Mouse (Mus musculus): ENCODE data around the gene Mmab. TPM values are rescaled to one million over a fixed set of nuclear protein-coding genes. Genes with fewer than 3 reads are reported as not detected.
A peak's percentile ranks its signal among the peaks of the same experiment; 100 is the strongest.

The Mmab gene
- polyA plus RNA-seq, 1 experiment from 2014 or later, result 26.1 TPM

DNA sequence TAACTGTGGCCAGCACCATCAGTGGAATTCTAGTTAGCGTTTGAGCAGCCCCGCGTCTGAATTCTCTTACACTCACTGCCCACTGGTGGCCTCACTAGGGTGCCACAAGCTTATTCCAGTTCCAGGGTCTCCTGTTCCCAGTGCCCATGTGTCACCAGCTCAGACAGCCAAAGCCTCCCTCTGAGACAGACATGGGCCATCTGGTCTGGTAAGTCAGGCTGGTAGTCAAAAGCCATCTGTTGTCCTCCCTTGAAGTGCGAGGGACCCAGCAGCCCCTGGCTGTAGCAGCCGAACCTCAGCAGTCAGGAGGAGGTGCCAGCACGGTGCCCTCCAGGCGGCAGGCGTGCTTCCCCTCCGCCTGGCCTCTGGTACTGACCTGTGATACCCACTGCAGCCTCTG is 12.4 kb upstream of the Mmab start:
- Histone ChIP-seq H3K27ac (replicated peaks; ENCODE audit: low read depth, low read length) (no peak overlapping the region), H3K4me2 (ENCODE audit: low read depth, low read length) (no peak overlapping the region), H3K4me3 (ENCODE audit: low read depth, low read length) (no peak overlapping the region), H3K9me3 (ENCODE audit: control insufficient read depth, low read length) (no peaks in the 10 kb centered on the region), H3K27me3 (replicated peaks; ENCODE audit: control insufficient read depth, insufficient read depth, low read length) (no peaks in the 10 kb centered on the region), H3K9ac (ENCODE audit: low read depth, low read length) (no peak overlapping the region), H3K36me3 (ENCODE audit: control insufficient read depth, insufficient read depth, low read length) (peaks cover 22% of the 10 kb centered on the region), H3K4me1 (ENCODE audit: control insufficient read depth, insufficient read depth, low read length) (peaks cover 4% of the 10 kb centered on the region; the same call in 1 of the 2 replicates)
- ATAC-seq (ENCODE audit: low read depth) (peak; percentile 32; the same call in 1 of the 2 replicates), DNase-seq (ENCODE audit: low spot score) (peak; percentile 37)
- 70% methylated on average over 8 of the region's 9 CpGs for WGBS

DNA sequence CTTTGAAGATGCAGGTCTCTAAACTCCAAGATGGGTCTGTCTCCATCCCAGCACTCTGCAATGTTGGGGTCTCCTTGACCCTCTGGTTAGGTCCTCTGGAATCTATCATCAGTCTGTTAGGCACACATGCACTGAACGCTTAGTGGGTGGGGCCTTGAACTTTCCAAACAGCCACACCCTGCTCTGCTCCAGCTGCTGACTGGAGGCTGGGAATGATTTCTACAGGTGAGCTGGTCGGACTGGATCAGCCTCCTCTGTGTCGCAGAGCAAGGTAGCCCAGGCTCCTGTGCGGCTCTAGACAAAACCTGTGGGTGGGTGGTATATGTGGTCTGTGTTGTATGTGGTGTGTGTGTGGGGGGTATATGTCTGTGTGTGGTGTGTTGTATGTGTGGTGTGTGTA is 5.2 kb upstream of the Mmab start:
- Histone ChIP-seq H3K4me2 (ENCODE audit: low read depth, low read length) (no peak overlapping the region), H3K4me1 (ENCODE audit: control insufficient read depth, insufficient read depth, low read length) (0 out of 2 replicates have a peak, but pooled peaks cover 5% of the 10 kb centered on the region), H3K27me3 (replicated peaks; ENCODE audit: control insufficient read depth, insufficient read depth, low read length) (no peaks in the 10 kb centered on the region), H3K9me3 (ENCODE audit: control insufficient read depth, low read length) (no peaks in the 10 kb centered on the region), H3K27ac (replicated peaks; ENCODE audit: low read depth, low read length) (no peak overlapping the region), H3K9ac (ENCODE audit: low read depth, low read length) (no peak overlapping the region), H3K36me3 (ENCODE audit: control insufficient read depth, insufficient read depth, low read length) (peaks cover 55% of the 10 kb centered on the region), H3K4me3 (ENCODE audit: low read depth, low read length) (no peak overlapping the region)
- WGBS, result 70% methylated on average over 4 of the region's 4 CpGs
- DNase-seq (ENCODE audit: low spot score) (no peak), ATAC-seq (ENCODE audit: low read depth) (no peak)

DNA sequence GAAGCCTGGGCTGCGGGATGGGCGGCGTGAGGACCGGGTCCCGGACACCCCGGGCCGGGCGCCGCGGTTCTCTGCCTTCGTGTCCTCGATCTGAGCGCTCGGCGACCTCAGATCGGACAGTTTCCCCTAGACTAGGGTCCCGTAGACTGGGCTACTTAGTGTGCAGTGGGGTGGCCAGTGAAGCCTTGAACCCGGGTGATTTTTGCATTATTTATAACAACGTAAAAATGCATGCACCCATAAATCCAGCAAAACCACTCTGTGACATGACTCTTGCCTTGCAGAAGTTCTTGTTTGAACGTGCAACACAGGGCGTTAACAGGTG is 470 bp upstream of the Mmab start:
- Histone ChIP-seq H3K9ac (ENCODE audit: low read depth, low read length) (peak overlapping the region; percentile 71), H3K4me2 (ENCODE audit: low read depth, low read length) (peak overlapping the region; percentile 65), H3K27me3 (replicated peaks; ENCODE audit: control insufficient read depth, insufficient read depth, low read length) (no peaks in the 10 kb centered on the region), H3K4me1 (ENCODE audit: control insufficient read depth, insufficient read depth, low read length) (peaks cover 10% of the 10 kb centered on the region), H3K27ac (replicated peaks; ENCODE audit: low read depth, low read length) (no peak overlapping the region), H3K36me3 (ENCODE audit: control insufficient read depth, insufficient read depth, low read length) (peaks cover 18% of the 10 kb centered on the region; the same call in 1 of the 2 replicates), H3K4me3 (ENCODE audit: low read depth, low read length) (peak overlapping the region; percentile 66), H3K9me3 (ENCODE audit: control insufficient read depth, low read length) (no peaks in the 10 kb centered on the region)
- ATAC-seq (ENCODE audit: low read depth) (peak; percentile 34), DNase-seq (ENCODE audit: low spot score) (no peak)
- WGBS, result 0% methylated on average over 21 of the region's 21 CpGs

DNA sequence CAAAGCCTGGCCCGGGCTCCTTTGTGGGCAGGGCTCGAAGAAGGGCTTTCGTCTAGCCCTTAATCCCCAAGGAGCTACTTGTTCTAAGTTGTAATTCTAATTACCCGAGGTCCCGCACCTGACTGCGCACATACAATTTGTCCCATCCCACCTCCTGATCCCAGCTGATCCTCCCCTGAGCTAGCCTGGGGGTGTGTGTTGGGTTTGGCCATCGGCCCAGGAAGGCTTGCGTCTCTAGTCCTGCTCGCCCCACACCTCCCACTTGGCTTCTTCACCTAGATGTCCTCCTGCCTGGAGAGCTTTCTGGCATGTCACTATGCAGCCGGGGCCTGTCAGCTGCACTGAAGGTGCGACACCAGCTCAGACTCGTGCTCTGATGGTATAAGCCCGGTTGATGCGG is 8.3 kb downstream of the Mmab start:
- no peaks in the 10 kb centered on the region for H3K9me3 ChIP-seq (ENCODE audit: control insufficient read depth, low read length)
- H3K27ac ChIP-seq (replicated peaks; ENCODE audit: low read depth, low read length), result no peak overlapping the region
- H3K27me3 ChIP-seq (replicated peaks; ENCODE audit: control insufficient read depth, insufficient read depth, low read length), result no peaks in the 10 kb centered on the region
- no peaks in the 10 kb centered on the region for H3K4me1 ChIP-seq (ENCODE audit: control insufficient read depth, insufficient read depth, low read length)
- no peak overlapping the region for H3K4me3 ChIP-seq (ENCODE audit: low read depth, low read length)
- H3K9ac ChIP-seq (ENCODE audit: low read depth, low read length), result no peak overlapping the region
- DNase-seq (ENCODE audit: low spot score) (no peak), ATAC-seq (ENCODE audit: low read depth) (no peak)
- WGBS, result 89% methylated on average over 13 of the region's 14 CpGs
- H3K36me3 ChIP-seq (ENCODE audit: control insufficient read depth, insufficient read depth, low read length), result peaks cover 30% of the 10 kb centered on the region
- H3K4me2 ChIP-seq (ENCODE audit: low read depth, low read length), result no peak overlapping the region

DNA sequence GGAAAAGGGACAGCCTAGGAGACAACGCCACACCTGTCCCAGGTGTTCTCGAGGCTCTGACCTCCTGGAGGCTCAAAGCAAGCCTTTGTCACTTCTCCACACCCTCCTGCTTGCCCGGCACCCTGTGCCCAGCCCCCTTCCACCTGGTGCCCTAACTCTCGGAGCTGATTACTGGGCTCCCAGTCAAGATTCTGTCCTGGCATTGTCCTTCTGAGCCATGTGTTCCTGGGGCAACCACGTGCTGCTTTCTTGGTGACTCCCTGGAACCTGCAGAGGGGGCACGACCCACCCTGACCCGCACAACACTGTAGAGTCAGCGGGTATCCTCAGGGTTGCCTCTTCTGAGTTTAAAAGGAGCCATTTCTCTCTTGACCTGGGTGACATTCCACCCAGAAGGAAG is 9.5 kb downstream of the Mmab start:
- Histone ChIP-seq H3K36me3 (ENCODE audit: control insufficient read depth, insufficient read depth, low read length) (peaks cover 30% of the 10 kb centered on the region), H3K27ac (replicated peaks; ENCODE audit: low read depth, low read length) (no peak overlapping the region), H3K9me3 (ENCODE audit: control insufficient read depth, low read length) (no peaks in the 10 kb centered on the region), H3K9ac (ENCODE audit: low read depth, low read length) (no peak overlapping the region), H3K4me3 (ENCODE audit: low read depth, low read length) (no peak overlapping the region), H3K4me1 (ENCODE audit: control insufficient read depth, insufficient read depth, low read length) (no peaks in the 10 kb centered on the region), H3K4me2 (ENCODE audit: low read depth, low read length) (no peak overlapping the region), H3K27me3 (replicated peaks; ENCODE audit: control insufficient read depth, insufficient read depth, low read length) (no peaks in the 10 kb centered on the region)
- no peak for ATAC-seq (ENCODE audit: low read depth)
- WGBS, result 91% methylated on average over 8 of the region's 8 CpGs
- no peak for DNase-seq (ENCODE audit: low spot score)

DNA sequence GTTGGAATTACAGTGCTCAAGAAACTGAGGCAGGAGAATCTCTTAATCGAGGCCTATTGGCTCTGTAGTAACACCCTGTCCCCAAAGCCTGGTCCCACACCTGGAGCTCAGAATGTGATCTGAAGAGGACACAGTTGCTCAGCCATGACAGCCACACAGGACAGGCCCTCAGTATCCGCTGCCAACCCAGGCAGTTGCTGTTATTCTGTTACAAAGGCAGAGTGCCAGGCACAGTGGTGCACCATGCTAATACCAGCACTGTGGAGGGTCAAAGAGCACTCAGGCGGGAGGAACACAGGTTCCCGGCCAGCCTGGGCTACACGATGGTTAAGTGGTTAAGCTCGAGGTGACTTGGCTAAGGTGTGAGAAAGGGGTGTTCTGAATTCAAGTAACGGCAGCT is 14.1 kb downstream of the Mmab start:
- H3K27me3 ChIP-seq (replicated peaks; ENCODE audit: control insufficient read depth, insufficient read depth, low read length), result no peaks in the 10 kb centered on the region
- H3K4me1 ChIP-seq (ENCODE audit: control insufficient read depth, insufficient read depth, low read length), result no peaks in the 10 kb centered on the region
- H3K4me3 ChIP-seq (ENCODE audit: low read depth, low read length), result no peak overlapping the region
- H3K27ac ChIP-seq (replicated peaks; ENCODE audit: low read depth, low read length), result no peak overlapping the region
- no peaks in the 10 kb centered on the region for H3K9me3 ChIP-seq (ENCODE audit: control insufficient read depth, low read length)
- DNase-seq (ENCODE audit: low spot score), result no peak
- no peak overlapping the region for H3K4me2 ChIP-seq (ENCODE audit: low read depth, low read length)
- peaks cover 7% of the 10 kb centered on the region; the same call in 1 of the 2 replicates for H3K36me3 ChIP-seq (ENCODE audit: control insufficient read depth, insufficient read depth, low read length)
- WGBS, result 86% methylated on average over 7 of the region's 7 CpGs
- ATAC-seq (ENCODE audit: low read depth), result no peak
- H3K9ac ChIP-seq (ENCODE audit: low read depth, low read length), result no peak overlapping the region

DNA sequence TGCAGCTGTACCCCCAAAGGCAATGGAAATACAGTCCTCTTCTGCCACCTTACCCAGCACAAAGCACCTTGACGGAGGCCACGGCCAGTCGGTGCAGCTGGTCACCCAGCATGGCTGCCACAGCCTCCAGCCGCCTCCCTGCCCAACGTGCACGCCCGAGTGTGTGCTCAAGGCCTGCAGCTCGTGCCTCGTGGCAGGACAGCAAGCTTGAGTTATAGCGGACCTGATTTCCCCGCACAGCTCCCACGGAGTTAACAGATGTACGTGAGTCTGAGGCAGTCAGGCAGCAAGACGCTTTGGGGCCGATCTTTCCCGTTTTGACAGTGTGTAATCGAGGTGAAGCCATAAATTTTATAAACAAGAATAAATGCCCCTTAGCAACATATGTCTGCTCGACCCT is 15.2 kb downstream of the Mmab start:
- Histone ChIP-seq H3K27ac (replicated peaks; ENCODE audit: low read depth, low read length) (no peak overlapping the region), H3K4me2 (ENCODE audit: low read depth, low read length) (no peak overlapping the region), H3K9me3 (ENCODE audit: control insufficient read depth, low read length) (no peaks in the 10 kb centered on the region), H3K9ac (ENCODE audit: low read depth, low read length) (no peak overlapping the region), H3K36me3 (ENCODE audit: control insufficient read depth, insufficient read depth, low read length) (no peaks in the 10 kb centered on the region), H3K4me3 (ENCODE audit: low read depth, low read length) (no peak overlapping the region), H3K4me1 (ENCODE audit: control insufficient read depth, insufficient read depth, low read length) (no peaks in the 10 kb centered on the region), H3K27me3 (replicated peaks; ENCODE audit: control insufficient read depth, insufficient read depth, low read length) (no peaks in the 10 kb centered on the region)
- ATAC-seq (ENCODE audit: low read depth) (no peak), DNase-seq (ENCODE audit: low spot score) (no peak)
- 68% methylated on average over 18 of the region's 18 CpGs for WGBS

DNA sequence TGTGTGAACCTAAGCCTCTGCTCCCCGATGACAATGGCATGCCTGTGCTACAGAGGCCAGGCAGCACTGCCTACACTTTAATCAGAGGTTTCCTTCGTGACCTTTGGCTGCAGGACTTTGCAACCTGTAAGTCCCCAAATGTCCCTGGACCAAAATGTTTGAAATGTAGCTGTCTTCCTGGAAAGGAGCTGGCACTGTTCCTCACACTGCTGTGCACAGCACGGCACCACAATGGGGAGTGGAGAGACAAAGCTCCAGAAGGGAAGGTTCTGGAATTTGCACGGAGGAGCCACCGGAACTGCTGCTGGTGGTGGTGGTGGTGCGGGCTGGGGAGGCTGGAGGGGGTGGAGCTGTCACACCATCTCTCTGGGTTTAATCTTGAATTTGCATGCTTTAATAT is 17.1 kb downstream of the Mmab start:
- H3K27me3 ChIP-seq (replicated peaks; ENCODE audit: control insufficient read depth, insufficient read depth, low read length), result no peaks in the 10 kb centered on the region
- no peak overlapping the region for H3K4me3 ChIP-seq (ENCODE audit: low read depth, low read length)
- WGBS, result 62% methylated on average over 6 of the region's 6 CpGs
- ATAC-seq (ENCODE audit: low read depth) (no peak), DNase-seq (ENCODE audit: low spot score) (no peak)
- H3K4me2 ChIP-seq (ENCODE audit: low read depth, low read length), result no peak overlapping the region
- H3K36me3 ChIP-seq (ENCODE audit: control insufficient read depth, insufficient read depth, low read length), result no peaks in the 10 kb centered on the region
- H3K9ac ChIP-seq (ENCODE audit: low read depth, low read length), result no peak overlapping the region
- H3K9me3 ChIP-seq (ENCODE audit: control insufficient read depth, low read length), result no peaks in the 10 kb centered on the region
- H3K27ac ChIP-seq (replicated peaks; ENCODE audit: low read depth, low read length), result no peak overlapping the region
- H3K4me1 ChIP-seq (ENCODE audit: control insufficient read depth, insufficient read depth, low read length), result no peaks in the 10 kb centered on the region

DNA sequence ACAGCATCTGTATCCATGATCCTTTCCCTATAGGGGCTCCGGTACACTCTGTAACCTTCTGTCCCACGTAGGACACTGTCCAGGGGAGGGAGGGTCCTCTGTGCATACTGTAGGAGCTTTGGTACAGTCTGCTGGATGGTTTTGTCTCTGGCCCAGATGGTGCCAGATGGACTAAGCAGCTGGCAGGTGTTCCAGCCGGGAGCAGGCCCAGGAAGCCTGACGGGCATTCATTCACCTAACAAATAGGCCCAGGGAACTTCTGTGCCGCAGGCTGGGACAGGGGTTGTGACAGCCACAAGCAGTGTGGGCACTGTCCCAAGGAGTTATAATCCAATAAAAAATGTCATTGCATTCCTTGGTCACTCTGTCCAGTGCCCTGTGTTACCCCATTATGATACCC is 19.9 kb downstream of the Mmab start:
- 79% methylated on average over 5 of the region's 5 CpGs for WGBS
- Histone ChIP-seq H3K9ac (ENCODE audit: low read depth, low read length) (no peak overlapping the region), H3K4me3 (ENCODE audit: low read depth, low read length) (no peak overlapping the region), H3K9me3 (ENCODE audit: control insufficient read depth, low read length) (no peaks in the 10 kb centered on the region), H3K27me3 (replicated peaks; ENCODE audit: control insufficient read depth, insufficient read depth, low read length) (no peaks in the 10 kb centered on the region), H3K27ac (replicated peaks; ENCODE audit: low read depth, low read length) (no peak overlapping the region), H3K36me3 (ENCODE audit: control insufficient read depth, insufficient read depth, low read length) (peaks cover 26% of the 10 kb centered on the region), H3K4me2 (ENCODE audit: low read depth, low read length) (no peak overlapping the region), H3K4me1 (ENCODE audit: control insufficient read depth, insufficient read depth, low read length) (no peaks in the 10 kb centered on the region)
- ATAC-seq (ENCODE audit: low read depth) (no peak), DNase-seq (ENCODE audit: low spot score) (no peak)

All from embryonic facial prominence, embryonic 14.5 days (tissue).